Mouse (Mus musculus) cerebellum, adult 11 months (tissue): ENCODE measurements around the gene Olfr1240.

Source experiments
- DNase-seq: peaks from one replicate; pipeline ENCODE4 v3.0.0; 2022

Gene Olfr1240

GRCm38 (mm10) chr2:89442900-89443299 lies at the start of gene Olfr1240:
Gene Olfr1240 (minus strand): TSS chr2:89443000.
- no peak for DNase-seq

- DNase-seq = no peak
Measured at GRCm38 (mm10) chr2:89487026-89487425, 44.2 kb upstream of the Olfr1240 start, which contains the start of gene Olfr1241. Gene Olfr1241 (minus strand): TSS chr2:89487126.

GRCm38 (mm10) chr2:89420307-89420706 lies 22.5 kb downstream of the Olfr1240 start, which contains the start of gene Olfr1239:
Gene Olfr1239 (minus strand): TSS chr2:89420407.
- no peak for DNase-seq

GRCm38 (mm10) chr2:89414557-89414956 lies 28.2 kb downstream of the Olfr1240 start:
- no peak for DNase-seq

GRCm38 (mm10) chr2:89409576-89409975 lies 33.2 kb downstream of the Olfr1240 start, which contains the start of gene Olfr1238:
Gene Olfr1238 (minus strand): TSS chr2:89409676.
- no peak for DNase-seq

- no peak for DNase-seq
Measured at GRCm38 (mm10) chr2:89400882-89401281, 41.9 kb downstream of the Olfr1240 start.
